Comparison of ENCODE assay signal across 15 mouse cellular contexts in genomic region chr16:35054432-35055193, GRCm38 (mm10). TPM values are rescaled to one million over a fixed set of nuclear protein-coding genes. Genes with fewer than 3 reads are reported as not detected.
DNase-seq lines count a peak whose midpoint lies in the region; ATAC-seq lines count a peak whose summit lies in the region.
"Had no signal": no experiment of that assay in that cellular context is flagged by ENCODE, and none has a peak within 500 bp of the region (broad histone marks: within the 10 kb centered on the region; RNA-seq: fewer than 3 reads in every experiment).

No protein-coding gene starts in this region.

- peak overlapping the region; percentile 79 for H3K27ac ChIP-seq in liver, embryonic 16.5 days (ENCODE audit: low read length)
- no peak overlapping the region for H3K27ac ChIP-seq in forebrain, embryonic 15.5 days (replicated peaks)
- H3K27ac ChIP-seq in midbrain, embryonic 15.5 days = no peak overlapping the region
- H3K27ac ChIP-seq in kidney, embryonic 15.5 days = no peak overlapping the region
- H3K27ac ChIP-seq: heart, embryonic 13.5 days; limb, embryonic 13.5 days; neural tube, embryonic 13.5 days had no signal

- H3K4me2 ChIP-seq in liver, embryonic 16.5 days (ENCODE audit: low read depth, low read length) = peak overlapping the region; percentile 44
- no peak overlapping the region for H3K4me2 ChIP-seq in forebrain, embryonic 15.5 days (replicated peaks)
- H3K4me2 ChIP-seq in midbrain, embryonic 15.5 days = no peak overlapping the region
- no peak overlapping the region for H3K4me2 ChIP-seq in kidney, embryonic 15.5 days
- H3K4me2 ChIP-seq: heart, embryonic 13.5 days; limb, embryonic 13.5 days; neural tube, embryonic 13.5 days had no signal

- 36% methylated on average over 8 of the region's 8 CpGs for whole genome bisulfite sequencing in liver, embryonic 16.5 days (ENCODE audit: insufficient replicate concordance)
- WGBS in forebrain, embryonic 15.5 days = 91% methylated on average over 8 of the region's 8 CpGs
- 93% methylated on average over 8 of the region's 8 CpGs for WGBS in midbrain, embryonic 15.5 days
- WGBS in kidney, embryonic 15.5 days = 89% methylated on average over 8 of the region's 8 CpGs

- H3K4me3 ChIP-seq in liver, embryonic 16.5 days (ENCODE audit: low read depth, low read length) = no peak overlapping the region
- H3K4me3 ChIP-seq in forebrain, embryonic 15.5 days = no peak overlapping the region
- H3K4me3 ChIP-seq in midbrain, embryonic 15.5 days = no peak overlapping the region
- H3K4me3 ChIP-seq in kidney, embryonic 15.5 days (replicated peaks) = no peak overlapping the region
- H3K4me3 ChIP-seq: heart, embryonic 13.5 days; limb, embryonic 13.5 days; neural tube, embryonic 13.5 days had no signal

- peak; percentile 30 to 36 for DNase-seq in spleen, postnatal 36 days (ENCODE audit: low spot score in 2 of 2)
- no peak for DNase-seq in spleen, postnatal 14 days (ENCODE audit: low spot score in 2 of 2)
- DNase-seq: cerebellum, adult 8-10 months; gastrocnemius, postnatal 25 days; kidney, adult 11 months; kidney, postnatal 4 days; thymus, postnatal 36 days had no signal

- peak; percentile 17; the same call in 1 of the 2 replicates for ATAC-seq in erythroid progenitor cell, adult 5-6 weeks (replicated peaks; ENCODE audit: low FRiP score, poor library complexity, severe bottlenecking)
- peak; percentile 83 for ATAC-seq in liver, embryonic 16.5 days (ENCODE audit: low read depth)
- ATAC-seq in forebrain, embryonic 15.5 days (replicated peaks) = no peak
- ATAC-seq in midbrain, embryonic 15.5 days (replicated peaks) = no peak
- no peak for ATAC-seq in kidney, embryonic 15.5 days (replicated peaks; ENCODE audit: low FRiP score)

- no peaks in the 10 kb centered on the region for H3K27me3 ChIP-seq in liver, embryonic 16.5 days (ENCODE audit: control insufficient read depth, insufficient read depth, low read depth, low read length)
- no peaks in the 10 kb centered on the region for H3K27me3 ChIP-seq in forebrain, embryonic 15.5 days
- no peaks in the 10 kb centered on the region for H3K27me3 ChIP-seq in midbrain, embryonic 15.5 days (replicated peaks)
- H3K27me3 ChIP-seq in kidney, embryonic 15.5 days = no peaks in the 10 kb centered on the region
- H3K27me3 ChIP-seq: heart, embryonic 13.5 days; limb, embryonic 13.5 days; neural tube, embryonic 13.5 days had no signal

- H3K4me1 ChIP-seq in liver, embryonic 16.5 days (ENCODE audit: control insufficient read depth, low read depth, low read length) = peaks cover 38% of the 10 kb centered on the region
- H3K4me1 ChIP-seq in forebrain, embryonic 15.5 days = peaks cover 4% of the 10 kb centered on the region; the same call in 1 of the 2 replicates
- H3K4me1 ChIP-seq in midbrain, embryonic 15.5 days = peaks cover 5% of the 10 kb centered on the region
- peaks cover 7% of the 10 kb centered on the region; the same call in 1 of the 2 replicates for H3K4me1 ChIP-seq in kidney, embryonic 15.5 days
- H3K4me1 ChIP-seq: limb, embryonic 13.5 days had no signal

- H3K36me3 ChIP-seq in liver, embryonic 16.5 days (ENCODE audit: control insufficient read depth, insufficient read depth) = no peaks in the 10 kb centered on the region
- no peaks in the 10 kb centered on the region for H3K36me3 ChIP-seq in forebrain, embryonic 15.5 days
- no peaks in the 10 kb centered on the region for H3K36me3 ChIP-seq in midbrain, embryonic 15.5 days (replicated peaks)
- H3K36me3 ChIP-seq in kidney, embryonic 15.5 days = no peaks in the 10 kb centered on the region
- H3K36me3 ChIP-seq: neural tube, embryonic 13.5 days had no signal

- H3K9me3 ChIP-seq in liver, embryonic 16.5 days (replicated peaks; ENCODE audit: control insufficient read depth, low read length) = no peaks in the 10 kb centered on the region
- H3K9me3 ChIP-seq in forebrain, embryonic 15.5 days = no peaks in the 10 kb centered on the region
- H3K9me3 ChIP-seq in midbrain, embryonic 15.5 days = no peaks in the 10 kb centered on the region
- no peaks in the 10 kb centered on the region for H3K9me3 ChIP-seq in kidney, embryonic 15.5 days (replicated peaks)
- H3K9me3 ChIP-seq: heart, embryonic 13.5 days; limb, embryonic 13.5 days; neural tube, embryonic 13.5 days had no signal

- no peak overlapping the region for H3K9ac ChIP-seq in liver, embryonic 16.5 days (ENCODE audit: low read depth, low read length)
- H3K9ac ChIP-seq in forebrain, embryonic 15.5 days (replicated peaks) = no peak overlapping the region
- H3K9ac ChIP-seq in midbrain, embryonic 15.5 days = no peak overlapping the region
- H3K9ac ChIP-seq in kidney, embryonic 15.5 days = no peak overlapping the region
- H3K9ac ChIP-seq: heart, embryonic 13.5 days; limb, embryonic 13.5 days; neural tube, embryonic 13.5 days had no signal

RNA-seq across cellular contexts. Expression of gene Hacd2, which starts 32.4 kb away (rescaled TPM):
- total RNA-seq in erythroid progenitor cell, adult 5-6 weeks (2015; ENCODE audit: low replicate concordance) = 29.9 and 46.5 TPM in 2 replicates
- total RNA-seq in erythroid progenitor cell, adult 5-6 weeks (2017; ENCODE audit: low replicate concordance) = 3.0 and 5.6 TPM in 2 replicates
- 103 and 109 TPM in 2 replicates for polyA plus RNA-seq in liver, embryonic 16.5 days (2015; fragmentation: Nextera tagmentation; extraction: Ambion mirVana)
- 39.6 and 41.6 TPM in 2 replicates for polyA plus RNA-seq in forebrain, embryonic 15.5 days (2015; fragmentation: Nextera tagmentation; extraction: Ambion mirVana)
- polyA plus RNA-seq in midbrain, embryonic 15.5 days (2015; fragmentation: Nextera tagmentation; extraction: Ambion mirVana) = 42.6 and 50.6 TPM in 2 replicates
- polyA plus RNA-seq in kidney, embryonic 15.5 days (2015; fragmentation: Nextera tagmentation; extraction: Ambion mirVana) = 103 and 108 TPM in 2 replicates

Comparison
In these comparisons a context has a peak if more than half of its experiments do, and no peak if none do; other contexts are left out.
1. DNase-seq: peak in spleen, postnatal 36 days (2 of 2); none in spleen, postnatal 14 days (0 of 2).
2. ATAC-seq: peak in erythroid progenitor cell, adult 5-6 weeks (single experiment) and liver, embryonic 16.5 days (single experiment); none in forebrain, embryonic 15.5 days (single experiment), midbrain, embryonic 15.5 days (single experiment) and kidney, embryonic 15.5 days (single experiment).